Mouse (Mus musculus): ENCODE results near the gene Olfr1192-ps1. TPM values are rescaled to one million over a fixed set of nuclear protein-coding genes. Genes with fewer than 3 reads are reported as not detected.
"Not testable (repeated sequence)": the region's sequence is repeated elsewhere in the genome, so short reads cannot be mapped to it uniquely, and the experiment has no call there.

Gene Olfr1192-ps1
- not detected in 2 replicates for polyA plus RNA-seq (2012)

DNA sequence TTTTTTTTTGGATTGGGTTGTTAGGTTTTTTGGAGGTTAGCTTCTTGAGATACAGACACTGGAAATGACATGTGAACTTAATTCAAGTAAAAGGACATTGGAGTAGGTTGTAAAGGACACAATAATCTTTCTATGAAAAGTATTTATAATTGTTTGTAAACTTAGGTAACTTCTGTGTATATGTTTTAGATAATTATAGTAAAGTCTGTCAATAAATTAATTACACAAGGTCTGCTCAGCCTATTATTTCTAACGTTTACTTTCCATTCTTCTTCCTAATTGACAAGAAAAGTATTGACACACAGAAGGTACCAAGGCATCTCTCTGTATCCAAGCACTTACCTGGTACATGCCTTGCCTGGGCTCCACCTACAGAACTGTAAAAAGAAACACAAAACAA is at the start of gene Olfr1192-ps1:
Gene Olfr1192-ps1 (plus strand): TSS at position 301 of the 400 bp plus-strand sequence.
- TF ChIP-seq GATA1 (IDR thresholded peaks at IDR 0.05; ENCODE audit: low read length) = no peak

DNA sequence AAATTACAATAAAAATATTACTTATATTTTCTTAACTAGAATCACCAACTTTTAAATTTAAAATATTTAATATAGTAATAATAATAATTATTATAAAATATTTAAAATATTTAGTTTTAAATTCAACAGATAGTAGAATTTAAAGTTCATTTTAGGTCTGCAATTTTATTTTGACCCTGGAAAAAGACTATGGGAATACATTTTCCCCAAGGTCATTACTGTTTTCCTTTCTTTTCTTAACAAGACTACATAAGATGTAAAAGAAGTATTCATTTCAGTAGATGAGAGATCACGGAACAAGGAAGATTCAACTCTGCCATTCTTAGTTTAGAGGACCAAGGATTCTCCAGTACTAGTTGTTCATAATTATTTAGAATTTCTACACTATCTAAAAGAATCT is 8.1 kb upstream of the Olfr1192-ps1 start, which contains the start of gene Olfr1191-ps1:
Gene Olfr1191-ps1 (plus strand): TSS at position 301 of the 400 bp plus-strand sequence.
- TF ChIP-seq GATA1 (IDR thresholded peaks at IDR 0.05; ENCODE audit: low read length) = not testable (repeated sequence)

DNA sequence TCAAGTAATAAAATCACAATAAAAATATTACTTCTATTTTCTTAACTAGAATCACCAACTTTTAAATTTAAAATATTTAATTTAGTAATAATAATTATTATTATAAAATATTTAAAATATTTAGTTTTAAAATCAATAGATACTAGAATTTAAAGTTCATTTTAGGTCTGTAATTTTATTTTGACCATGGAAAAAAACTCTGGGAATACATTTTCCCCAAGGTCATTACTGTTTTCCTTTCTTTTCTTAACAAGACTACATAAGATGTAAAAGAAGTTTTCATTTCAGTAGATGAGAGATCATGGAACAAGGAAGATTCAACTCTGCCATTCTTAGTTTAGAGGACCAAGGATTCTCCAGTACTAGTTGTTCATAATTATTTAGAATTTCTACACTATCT is 27.0 kb downstream of the Olfr1192-ps1 start, which contains the start of gene Olfr1193:
Gene Olfr1193 (plus strand): TSS at position 301 of the 400 bp plus-strand sequence.
- not testable (repeated sequence) for TF ChIP-seq GATA1 (IDR thresholded peaks at IDR 0.05; ENCODE audit: low read length)

DNA sequence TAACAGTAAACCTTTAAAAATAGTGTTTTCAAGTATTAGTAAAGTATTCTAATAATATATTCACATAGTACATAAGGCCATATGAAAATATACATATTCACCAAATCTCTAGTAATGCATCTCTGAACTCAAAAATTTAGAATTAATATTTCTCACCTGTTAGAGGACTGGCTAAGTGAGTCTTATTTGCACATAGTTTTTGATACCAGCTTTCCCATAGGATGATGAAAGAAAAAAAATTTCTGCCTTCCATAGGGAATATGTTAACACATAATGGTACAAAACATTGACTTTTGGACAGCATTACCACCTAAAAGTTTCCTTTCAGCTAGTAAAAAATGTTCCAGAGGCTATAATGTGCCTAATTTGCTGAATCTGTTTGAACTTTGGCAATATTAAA is 40.8 kb downstream of the Olfr1192-ps1 start, which contains the start of gene Olfr1195:
Gene Olfr1195 (minus strand): TSS at position 101 of the 400 bp plus-strand sequence.
- no peak for TF ChIP-seq GATA1 (IDR thresholded peaks at IDR 0.05; ENCODE audit: low read length)

DNA sequence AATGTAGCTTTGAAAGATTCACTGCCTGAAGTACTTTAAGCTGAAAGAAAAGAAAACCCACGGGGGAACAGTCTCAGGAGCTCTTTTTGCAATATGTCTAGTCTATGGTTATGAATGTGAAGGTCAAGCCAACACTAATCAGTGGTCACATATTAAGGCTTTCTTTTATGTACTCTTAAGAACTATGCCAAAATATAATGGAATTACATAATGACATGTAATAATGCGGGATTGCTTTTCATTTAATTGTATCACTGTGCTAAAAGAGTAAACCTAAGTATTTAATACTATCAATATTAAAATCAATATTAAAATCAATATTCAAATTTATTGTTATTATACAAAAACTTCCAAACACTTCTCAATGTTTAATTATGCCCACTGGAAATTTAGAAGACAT is 56.2 kb downstream of the Olfr1192-ps1 start, which contains the start of gene Olfr1196:
Gene Olfr1196 (minus strand): TSS at position 101 of the 400 bp plus-strand sequence.
- TF ChIP-seq GATA1 (IDR thresholded peaks at IDR 0.05; ENCODE audit: low read length) = no peak

Other genes starting within 250 kb of the Olfr1192-ps1 start
- not detected in 2 replicates for gene Olfr1179, start 242.1 kb upstream of the Olfr1192-ps1 start, polyA plus RNA-seq (2012)
- not detected in 2 replicates for gene Olfr1180, start 229.4 kb upstream of the Olfr1192-ps1 start, polyA plus RNA-seq (2012)
- gene Olfr1181, start 222.3 kb upstream of the Olfr1192-ps1 start, polyA plus RNA-seq (2012) = not detected in 2 replicates
- gene Gm13757, start 199.4 kb upstream of the Olfr1192-ps1 start, polyA plus RNA-seq (2012) = not detected in 2 replicates
- gene Olfr1183, start 193.6 kb upstream of the Olfr1192-ps1 start, polyA plus RNA-seq (2012) = not detected in 2 replicates
- not detected in 2 replicates for gene Olfr1184, start 164.9 kb upstream of the Olfr1192-ps1 start, polyA plus RNA-seq (2012)
- gene Olfr1185-ps1, start 155.2 kb upstream of the Olfr1192-ps1 start, polyA plus RNA-seq (2012) = not detected in 2 replicates
- not detected in 2 replicates for gene Olfr1186, start 130.0 kb upstream of the Olfr1192-ps1 start, polyA plus RNA-seq (2012)
- not detected in 2 replicates for gene Olfr1188, start 91.6 kb upstream of the Olfr1192-ps1 start, polyA plus RNA-seq (2012)
- gene Olfr1189, start 62.1 kb upstream of the Olfr1192-ps1 start, polyA plus RNA-seq (2012) = not detected in 2 replicates
- gene Olfr1191-ps1, start 8.0 kb upstream of the Olfr1192-ps1 start, polyA plus RNA-seq (2012) = not detected in 2 replicates
- not detected in 2 replicates for gene Olfr1193, start 27.1 kb downstream of the Olfr1192-ps1 start, polyA plus RNA-seq (2012)
- not detected in 2 replicates for gene Olfr1195, start 40.7 kb downstream of the Olfr1192-ps1 start, polyA plus RNA-seq (2012)
- not detected in 2 replicates for gene Olfr1196, start 56.1 kb downstream of the Olfr1192-ps1 start, polyA plus RNA-seq (2012)
- gene Olfr1197, start 83.9 kb downstream of the Olfr1192-ps1 start, polyA plus RNA-seq (2012) = not detected in 2 replicates
- gene Olfr1198, start 102.9 kb downstream of the Olfr1192-ps1 start, polyA plus RNA-seq (2012) = not detected in 2 replicates
- not detected in 2 replicates for gene Olfr1199, start 112.0 kb downstream of the Olfr1192-ps1 start, polyA plus RNA-seq (2012)
- gene Olfr1200, start 122.0 kb downstream of the Olfr1192-ps1 start, polyA plus RNA-seq (2012) = not detected in 2 replicates
- not detected in 2 replicates for gene Olfr1201, start 144.5 kb downstream of the Olfr1192-ps1 start, polyA plus RNA-seq (2012)
- not detected in 2 replicates for gene Olfr1202, start 166.0 kb downstream of the Olfr1192-ps1 start, polyA plus RNA-seq (2012)
- gene Olfr1205, start 181.2 kb downstream of the Olfr1192-ps1 start, polyA plus RNA-seq (2012) = not detected in 2 replicates
- not detected in 2 replicates for gene Olfr1204, start 200.8 kb downstream of the Olfr1192-ps1 start, polyA plus RNA-seq (2012)
- not detected in 2 replicates for gene Olfr1206, start 214.7 kb downstream of the Olfr1192-ps1 start, polyA plus RNA-seq (2012)

Measured in G1E-ER4 (cell line).